Mouse (Mus musculus) heart, postnatal 0 days (tissue): Measurements from ENCODE around the gene Smad6. TPM values are rescaled to one million over a fixed set of nuclear protein-coding genes. Genes with fewer than 3 reads are reported as not detected.
A peak's percentile ranks its signal among the peaks of the same experiment; 100 is the strongest.

Experiments
- ATAC-seq: fragments of 200-750 bp; cut with Nextera tagmentation; 2 replicates; pipeline ENCODE4 v1.8.0; 2017; ENCODE audit warnings: low read depth, moderate number of reproducible peaks, moderate library complexity; ENCODE audit not compliant: insufficient read depth
- DNase-seq: peaks from one replicate; pipeline ENCODE4 v3.0.0-alpha.2; 2016; ENCODE audit warnings: low spot score
- H3K27ac ChIP-seq: fragments of 300-500 bp; sonication (generic); 2 replicates; pipeline ENCODE4 v1.5.1; 2014; ENCODE audit warnings: low read depth, mild to moderate bottlenecking
- H3K27me3 ChIP-seq: fragments of 300-500 bp; sonication (generic); 2 replicates; pipeline ENCODE4 v1.6.1; 2014; ENCODE audit warnings: low read length, mixed read lengths; ENCODE audit not compliant: control insufficient read depth, insufficient read depth
- H3K36me3 ChIP-seq: fragments of 300-500 bp; sonication (generic); replicated peaks from 2 replicates; pipeline ENCODE4 v1.6.1; 2014; ENCODE audit warnings: low read length, mixed read lengths; ENCODE audit not compliant: control insufficient read depth, insufficient read depth
- H3K4me1 ChIP-seq: fragments of 300-500 bp; sonication (generic); 2 replicates; pipeline ENCODE4 v1.6.1; 2014; ENCODE audit warnings: antibody characterized with exemption; ENCODE audit not compliant: control insufficient read depth, insufficient read depth
- H3K4me2 ChIP-seq: fragments of 300-500 bp; sonication (generic); 2 replicates; pipeline ENCODE4 v1.6.1; 2014; ENCODE audit warnings: low read depth, mild to moderate bottlenecking, low read length, moderate library complexity
- H3K4me3 ChIP-seq: fragments of 300-500 bp; sonication (generic); 2 replicates; pipeline ENCODE4 v1.5.1; 2014; ENCODE audit warnings: low read depth, low read length
- H3K9ac ChIP-seq: fragments of 300-500 bp; sonication (generic); replicated peaks from 2 replicates; pipeline ENCODE4 v1.6.1; 2014; ENCODE audit warnings: low read depth, low read length, mixed read lengths
- H3K9me3 ChIP-seq: fragments of 300-500 bp; sonication (generic); replicated peaks from 2 replicates; pipeline ENCODE4 v1.6.1; 2016; ENCODE audit warnings: low read length; ENCODE audit not compliant: control insufficient read depth
- CTCF ChIP-seq: IDR thresholded peaks from 2 replicates; pipeline ENCODE4 v1.5.1; 2016; ENCODE audit warnings: antibody characterized with exemption, control low read depth, low read depth
- EP300 ChIP-seq: IDR thresholded peaks from 2 replicates; pipeline ENCODE4 v1.6.1; 2016; ENCODE audit warnings: antibody characterized with exemption, low read depth
- WGBS: fragments of 180-500 bp; shearing (Covaris S2); extraction: QIAGEN DNeasy Blood & Tissue Kit; methylation state at CpG from one replicate; pipeline ENCODE4 v1.1.7; 2014; 5-methylcytosine and 5-hydroxymethylcytosine counted together
- polyA plus RNA-seq: library from polyadenylated mRNA; unstranded; fragments of >200 nt; fragmentation: Nextera tagmentation; extraction: Ambion mirVana; gene quantifications from 2 replicates; pipeline ENCODE4 v1.2.1, GENCODE M21; 2015
- total RNA-seq: library from RNA; depleted of rRNA; stranded (reverse); fragments of >200 nt; gene quantifications from 2 replicates; pipeline ENCODE4 v1.2.3, GENCODE M21; 2014; ENCODE audit warnings: low replicate concordance

Gene Smad6
- total and polyA plus RNA-seq, 2 experiments from 2014 or later: 5.6 to 68.4 TPM

DNA sequence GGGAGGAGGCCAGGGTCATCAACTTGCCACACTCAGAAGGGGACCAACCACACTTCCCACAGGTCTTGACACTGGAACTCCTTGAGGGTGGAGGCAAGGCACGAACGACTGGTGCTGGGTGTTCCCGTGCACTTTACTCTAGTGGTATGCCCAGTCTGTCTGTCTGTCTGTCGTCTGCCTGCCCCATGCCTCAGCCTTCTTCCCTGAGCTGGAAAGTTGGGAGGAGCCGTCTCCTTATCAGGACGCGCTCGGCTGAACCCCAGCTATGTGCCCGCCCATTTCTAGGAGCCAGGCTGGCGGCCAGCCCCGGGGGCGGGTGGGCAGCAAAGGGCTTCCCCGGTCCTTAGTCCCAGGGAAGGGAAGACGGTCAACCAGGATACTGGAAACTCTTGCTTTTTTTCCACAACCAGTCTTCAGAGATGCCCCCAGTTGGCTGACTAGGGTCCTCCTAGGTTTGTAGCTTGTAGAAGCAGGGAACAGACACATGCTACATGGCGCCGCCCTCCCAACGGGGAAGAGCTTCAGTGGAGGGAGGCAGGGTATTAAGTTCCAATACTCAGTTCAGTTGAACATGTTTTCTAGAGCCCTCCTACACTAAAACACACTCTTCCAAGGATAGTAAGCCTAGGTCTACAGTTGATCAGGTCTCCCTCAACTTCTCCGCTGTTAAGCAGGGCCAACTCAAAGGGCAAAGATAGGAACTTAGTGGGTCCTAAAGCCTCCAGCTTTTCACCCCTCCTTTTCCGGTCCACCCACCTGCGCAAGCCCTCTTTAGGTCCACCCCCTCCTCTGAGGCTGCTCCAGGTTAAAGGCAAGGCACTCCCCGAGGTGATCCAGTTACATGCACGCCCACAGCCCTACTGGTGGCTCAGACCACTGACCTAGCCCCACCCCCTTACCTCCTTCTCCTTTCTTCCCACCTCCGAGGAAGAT is 3.7 kb downstream of the Smad6 start:
- WGBS: 2% methylated on average over 23 of the region's 23 CpGs
- peak; percentile 67 for DNase-seq
- peaks cover 19% of the 10 kb centered on the region; the same call in 1 of the 2 replicates for H3K4me1 ChIP-seq

DNA sequence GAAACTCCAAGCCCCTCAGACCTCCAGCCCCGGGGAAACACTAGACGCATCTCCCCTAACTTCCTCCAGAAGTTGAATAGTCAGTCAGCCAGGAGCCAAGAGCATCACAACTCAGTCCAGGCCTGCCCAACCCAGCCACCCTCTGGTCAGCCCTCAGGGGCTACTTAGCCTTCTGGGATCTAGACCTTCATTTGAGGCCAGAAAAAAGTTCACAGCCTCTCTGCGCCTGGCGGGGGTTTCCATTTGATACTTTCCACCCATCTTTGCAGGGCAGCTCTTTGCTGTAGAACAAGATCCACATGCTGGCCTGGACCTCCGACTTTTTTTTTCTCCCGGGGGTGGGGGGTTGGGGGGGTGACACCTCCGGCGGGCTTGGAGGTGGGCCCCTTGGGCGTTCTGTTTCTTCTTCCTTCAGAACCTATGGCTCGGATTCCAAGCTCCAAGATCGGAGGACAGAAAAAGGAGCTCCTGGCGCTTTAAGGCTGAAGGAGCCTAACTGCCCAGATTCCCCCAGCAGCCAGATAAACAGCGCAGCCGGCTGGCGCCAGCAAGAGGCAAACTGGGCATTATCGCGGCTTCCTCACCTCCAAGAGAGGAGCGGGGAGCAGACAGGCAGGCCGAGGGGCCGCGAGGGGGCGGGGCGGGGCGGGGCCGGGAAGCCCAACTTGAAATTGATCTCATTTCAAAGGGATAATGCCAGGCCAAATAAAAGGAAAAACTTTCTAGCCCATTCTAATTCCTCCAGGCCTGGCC is 5.0 kb downstream of the Smad6 start:
- Histone ChIP-seq H3K4me3 (peak overlapping the region; percentile 72), H3K9me3 (0 out of 2 replicates have a peak, but pooled peaks cover under 1% of the 10 kb centered on the region), H3K4me2 (peak overlapping the region; percentile 87), H3K4me1 (peaks cover 19% of the 10 kb centered on the region; the same call in 1 of the 2 replicates), H3K36me3 (peaks cover 25% of the 10 kb centered on the region), H3K27me3 (no peaks in the 10 kb centered on the region), H3K9ac (peak overlapping the region; percentile 88; the same call in 1 of the 2 replicates), H3K27ac (peak overlapping the region; percentile 91)
- ATAC-seq (peak; percentile 22; the same call in 1 of the 2 replicates), DNase-seq (peak; percentile 78)
- 3% methylated on average over 25 of the region's 25 CpGs for WGBS
- no peak for TF ChIP-seq CTCF
- no peak for TF ChIP-seq EP300

More for the DNA sequence above, 3.7 kb downstream of the Smad6 start:
- no peak for TF ChIP-seq EP300
- no peak for TF ChIP-seq CTCF
- H3K9me3 ChIP-seq: no peaks in the 10 kb centered on the region
- peak overlapping the region; percentile 87 for H3K4me2 ChIP-seq
- peak overlapping the region; percentile 88 for H3K9ac ChIP-seq
- no peak; the same call in 1 of the 2 replicates for ATAC-seq
- H3K27me3 ChIP-seq: no peaks in the 10 kb centered on the region
- H3K27ac ChIP-seq: peak overlapping the region; percentile 91
- peaks cover 12% of the 10 kb centered on the region for H3K36me3 ChIP-seq
- H3K4me3 ChIP-seq: peak overlapping the region; percentile 72

DNA sequence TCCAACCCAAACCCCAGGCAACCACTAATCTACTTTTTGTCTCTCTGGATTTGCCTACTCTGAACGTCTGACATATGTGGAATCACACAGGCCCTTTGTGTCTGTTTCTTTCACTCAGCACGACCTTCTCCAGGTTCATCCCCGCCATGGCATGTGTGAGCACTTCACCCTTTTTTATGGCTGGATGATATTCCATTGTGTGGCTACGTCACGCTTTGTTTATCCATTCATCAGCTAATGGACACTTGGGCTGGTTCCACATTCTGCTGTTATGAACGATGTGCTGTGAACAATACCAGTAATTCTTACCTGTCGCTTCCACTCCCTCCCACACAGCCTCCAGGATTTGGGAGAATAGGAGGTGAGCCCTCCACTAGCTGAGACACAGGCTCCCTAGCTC is 5.8 kb downstream of the Smad6 start:
- 44% methylated on average over 7 of the region's 7 CpGs for WGBS
- 0 out of 2 replicates have a peak overlapping the region, but pooled peaks have one; percentile 88 for H3K9ac ChIP-seq

DNA sequence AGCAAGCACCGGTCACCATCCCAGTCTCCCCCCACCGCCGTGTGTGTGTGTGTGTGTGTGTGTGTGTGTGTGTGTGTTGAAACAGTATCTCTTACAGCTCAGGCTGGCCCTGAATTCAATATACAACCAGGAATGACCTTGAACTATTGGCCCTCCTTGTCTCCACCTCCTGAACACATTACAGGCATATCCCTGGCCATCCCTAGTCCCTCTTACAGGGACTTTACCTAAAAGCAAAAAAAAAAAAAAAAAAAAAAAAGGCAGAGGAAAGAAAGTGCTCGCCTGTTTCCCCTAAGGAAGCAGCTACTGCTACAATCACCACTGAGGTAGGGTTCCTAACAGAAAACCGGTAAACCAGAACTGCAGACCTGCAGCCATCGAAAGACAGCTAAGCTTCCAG is 7.1 kb downstream of the Smad6 start:
- no peak overlapping the region for H3K4me3 ChIP-seq
- peaks cover 7% of the 10 kb centered on the region; the same call in 1 of the 2 replicates for H3K9me3 ChIP-seq
- no peak overlapping the region for H3K9ac ChIP-seq
- WGBS: 56% methylated on average over 6 of the region's 6 CpGs
- no peak overlapping the region for H3K27ac ChIP-seq
- no peak for DNase-seq
- H3K36me3 ChIP-seq: peaks cover 44% of the 10 kb centered on the region
- H3K4me1 ChIP-seq: peaks cover 19% of the 10 kb centered on the region; the same call in 1 of the 2 replicates
- no peaks in the 10 kb centered on the region for H3K27me3 ChIP-seq
- ATAC-seq: no peak
- H3K4me2 ChIP-seq: no peak overlapping the region
- TF ChIP-seq EP300 (no peak), CTCF (no peak)

More for the DNA sequence above, 5.8 kb downstream of the Smad6 start:
- Histone ChIP-seq H3K9me3 (peaks cover 7% of the 10 kb centered on the region; the same call in 1 of the 2 replicates), H3K27ac (peak overlapping the region; percentile 91), H3K4me3 (0 out of 2 replicates have a peak overlapping the region, but pooled peaks have one; percentile 72), H3K27me3 (no peaks in the 10 kb centered on the region), H3K36me3 (peaks cover 32% of the 10 kb centered on the region), H3K4me2 (peak overlapping the region; percentile 87), H3K4me1 (peaks cover 19% of the 10 kb centered on the region; the same call in 1 of the 2 replicates)
- no peak for DNase-seq
- no peak for ATAC-seq
- TF ChIP-seq CTCF: no peak
- no peak for TF ChIP-seq EP300

DNA sequence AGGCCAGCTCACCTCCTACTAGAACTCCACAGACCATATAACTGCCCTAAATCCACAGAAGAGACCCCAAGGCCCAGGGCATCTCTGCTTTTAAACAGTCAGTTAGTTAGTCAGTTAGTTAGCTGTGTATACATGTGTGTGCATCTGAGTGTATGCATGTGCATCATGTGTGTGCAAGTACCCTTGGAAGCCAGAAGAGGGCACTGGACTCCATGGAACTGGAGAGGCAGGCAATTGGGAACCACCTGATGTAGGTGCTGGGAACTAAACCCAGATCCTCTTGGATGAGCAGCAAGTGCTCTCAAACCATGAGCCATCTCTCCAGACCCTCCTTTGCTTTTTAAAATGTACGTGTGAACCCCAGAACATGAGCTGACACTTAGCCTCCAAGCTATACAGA is 10.5 kb downstream of the Smad6 start:
- H3K9ac ChIP-seq: no peak overlapping the region
- H3K4me3 ChIP-seq: no peak overlapping the region
- H3K9me3 ChIP-seq: peaks cover 7% of the 10 kb centered on the region; the same call in 1 of the 2 replicates
- DNase-seq (no peak), ATAC-seq (no peak)
- no peak overlapping the region for H3K4me2 ChIP-seq
- no peak overlapping the region for H3K27ac ChIP-seq
- TF ChIP-seq EP300 (no peak), CTCF (peak; percentile 13)
- H3K4me1 ChIP-seq: peaks cover 5% of the 10 kb centered on the region; the same call in 1 of the 2 replicates
- H3K27me3 ChIP-seq: no peaks in the 10 kb centered on the region
- peaks cover 76% of the 10 kb centered on the region for H3K36me3 ChIP-seq
- 96% methylated on average over 1 of the region's 1 CpGs for WGBS
